Mouse (Mus musculus): ENCODE measurements at regions not wholly inside any gene's neighbourhood (a gene's known extent, or its start where the extent isn't known, plus 50 kb on each side); places are given as distances from the start of the nearest gene placed in this dataset.

- TF ChIP-seq CTCF (IDR thresholded peaks at IDR 0.05; ENCODE audit: control insufficient read depth, insufficient read depth, insufficient replicate concordance, low read depth, low read length) (no peak), POLR2A (IDR thresholded peaks at IDR 0.05; ENCODE audit: control insufficient read depth, low read depth, low read length) (no peak)
Observed at GRCm38 (mm10) chr4:9033106-9033642, 794.3 kb upstream of the Car8 start.

Data from testis, adult 2 months (tissue).